Mouse (Mus musculus): Measurements from ENCODE around the gene Btf3.

- no peak for TF ChIP-seq EP300 (IDR thresholded peaks at IDR 0.05)
- peak; percentile 25 for TF ChIP-seq CTCF (IDR thresholded peaks at IDR 0.05)
These were observed 39.3 kb downstream of the Btf3 start for GRCm38 (mm10) chr13:98277501-98277900.

Measured in lung, postnatal 0 days (tissue).